Mouse (Mus musculus): ENCODE results near the gene Ube2j2.

DNA sequence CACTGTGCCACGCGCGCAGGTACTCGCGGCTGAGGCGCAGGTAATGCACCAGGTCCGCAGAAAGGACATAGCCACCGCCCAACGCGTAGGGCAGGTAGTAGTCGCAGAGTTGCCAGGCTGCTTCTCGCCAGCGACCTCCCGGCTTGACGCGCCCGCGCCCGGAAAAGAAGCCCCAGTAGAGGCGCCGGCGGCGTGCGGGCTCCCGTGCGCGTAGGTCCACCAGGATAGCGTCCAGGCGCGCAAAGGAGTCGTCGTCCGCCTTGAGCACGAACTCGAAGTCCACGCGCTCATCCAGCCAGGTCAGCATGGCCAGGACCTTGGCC is 48.2 kb downstream of the Ube2j2 start:
- no peak for TF ChIP-seq EP300 (IDR thresholded peaks at IDR 0.05; ENCODE audit: low read depth)
- 0 out of 2 replicates have a peak, but pooled peaks have one; percentile 19 for TF ChIP-seq CTCF (IDR thresholded peaks at IDR 0.05; ENCODE audit: low read depth)
